Mouse (Mus musculus): ENCODE data around the gene Fstl4.

The Fstl4 gene

GRCm38 (mm10) chr11:52919231-52919960 is 155.0 kb downstream of the Fstl4 start:
- no peak for DNase-seq

GRCm38 (mm10) chr11:52924196-52924595 is 159.8 kb downstream of the Fstl4 start:
- no peak for DNase-seq

GRCm38 (mm10) chr11:52928321-52928720 is 163.9 kb downstream of the Fstl4 start:
- no peak for DNase-seq

GRCm38 (mm10) chr11:52939336-52940070 is 175.1 kb downstream of the Fstl4 start:
- DNase-seq = no peak

DNA sequence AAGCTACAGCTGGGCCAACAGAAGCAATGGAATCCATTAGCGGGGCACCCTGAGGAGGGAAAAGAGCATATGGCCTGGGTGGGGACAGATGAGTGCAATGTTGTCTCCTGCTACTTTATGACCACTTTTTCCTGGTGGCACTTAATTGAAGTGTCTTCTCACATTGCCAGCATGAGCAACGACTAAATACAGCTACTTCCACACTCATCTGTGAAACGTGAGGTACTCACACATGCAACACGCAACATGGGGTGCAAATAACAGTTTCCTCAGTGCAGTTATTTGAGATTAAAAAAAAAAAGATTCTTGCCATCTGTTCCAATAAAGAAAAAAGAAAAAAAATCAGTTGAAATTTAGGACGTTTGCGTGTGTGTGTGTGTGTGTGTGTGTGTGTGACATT is 178.5 kb downstream of the Fstl4 start:
- DNase-seq = no peak

DNA sequence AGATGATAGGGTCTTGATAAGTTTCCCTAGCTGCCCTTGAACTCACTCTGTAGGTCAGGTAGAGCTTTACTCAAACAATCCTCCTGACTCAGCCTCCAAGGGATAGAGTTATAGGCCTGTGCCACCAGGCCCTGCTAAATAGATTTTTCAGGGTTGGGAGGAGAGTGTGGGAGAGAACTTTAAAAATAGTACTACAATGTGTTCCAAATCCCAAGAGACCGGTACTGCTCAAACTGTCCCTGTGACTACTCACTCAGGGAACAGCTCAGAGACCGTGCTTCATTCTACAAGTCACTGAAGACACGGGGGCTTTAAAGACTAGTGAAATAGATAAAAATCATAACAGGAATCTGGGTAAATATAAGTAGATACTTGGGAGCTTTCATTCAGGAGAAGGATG is 190.6 kb downstream of the Fstl4 start:
- DNase-seq = no peak

DNA sequence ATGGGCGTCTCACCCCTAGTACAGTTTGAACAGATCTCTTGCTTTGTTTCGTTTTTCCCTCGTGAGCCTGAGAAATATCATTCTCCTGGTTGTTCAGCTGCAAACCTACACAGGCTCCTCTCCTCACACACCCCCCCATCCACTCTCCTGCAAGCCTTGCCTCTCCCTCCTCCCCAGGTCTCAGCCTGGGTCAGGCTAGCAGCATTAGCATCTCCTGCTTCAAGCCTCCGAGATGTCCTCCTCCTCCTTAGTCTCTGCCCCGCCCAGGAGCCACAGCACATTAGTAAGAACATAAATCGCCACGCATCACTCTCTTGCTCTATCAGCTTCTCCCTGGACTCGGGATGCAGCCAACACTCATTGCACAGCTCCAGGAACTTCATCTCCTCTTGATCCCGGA is 204.4 kb downstream of the Fstl4 start:
- no peak for DNase-seq

DNA sequence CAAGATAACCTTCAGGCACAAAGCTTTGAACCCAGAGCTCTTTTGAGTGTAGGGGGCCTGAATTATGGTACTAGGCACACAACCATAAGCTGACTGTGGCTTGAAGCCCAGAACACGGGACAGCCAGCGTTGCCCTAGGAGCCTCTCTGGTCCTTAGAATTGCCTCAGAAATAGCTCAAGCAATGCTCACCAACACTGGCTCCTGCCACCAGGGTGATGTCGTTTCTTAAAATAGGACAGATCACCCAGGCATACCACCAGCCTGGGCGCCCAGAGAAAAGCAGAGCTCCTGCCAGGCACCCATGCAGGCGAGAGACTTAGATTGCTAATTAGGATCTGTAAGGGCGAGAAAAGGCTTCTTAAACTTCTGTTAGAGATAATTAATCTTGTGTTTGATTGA is 206.0 kb downstream of the Fstl4 start:
- DNase-seq = no peak

DNA sequence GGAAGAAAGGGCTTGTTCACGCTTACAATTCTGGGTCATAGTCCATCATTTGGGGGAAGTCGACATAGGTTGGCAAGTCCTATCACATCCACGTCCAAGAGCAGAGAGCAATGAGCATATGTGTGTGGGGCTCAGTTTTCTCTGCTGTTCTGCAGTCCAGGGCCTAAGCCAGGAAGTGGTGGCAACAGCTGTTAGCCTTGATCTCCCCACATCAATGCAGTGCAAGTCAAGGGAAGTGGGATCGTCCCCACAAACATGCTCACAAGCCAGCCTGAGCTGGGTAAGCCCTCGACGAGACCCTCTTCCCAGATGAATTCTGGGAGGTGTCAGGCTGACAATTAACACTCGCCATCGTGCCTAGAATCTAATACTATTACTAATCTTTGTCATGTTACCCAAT is 222.6 kb downstream of the Fstl4 start:
- no peak for DNase-seq

DNA sequence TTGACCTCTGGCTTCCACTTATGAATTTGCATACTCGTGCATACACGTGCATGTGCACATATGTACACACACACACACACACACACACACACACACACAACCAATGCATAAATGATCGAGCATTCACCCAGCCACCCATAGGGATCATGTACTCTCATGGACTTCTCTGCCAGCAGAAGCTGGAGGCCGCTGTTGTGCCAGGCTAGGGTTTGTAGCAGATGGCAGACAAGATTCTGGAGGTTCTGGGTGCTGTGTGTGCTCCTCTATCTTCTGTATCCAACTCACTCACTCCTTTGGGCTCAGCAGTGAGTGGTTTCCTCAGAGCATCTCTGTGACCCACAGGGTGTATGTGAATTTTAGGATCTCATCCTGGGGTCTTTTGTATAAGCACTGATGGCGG is 230.3 kb downstream of the Fstl4 start:
- DNase-seq = no peak

DNA sequence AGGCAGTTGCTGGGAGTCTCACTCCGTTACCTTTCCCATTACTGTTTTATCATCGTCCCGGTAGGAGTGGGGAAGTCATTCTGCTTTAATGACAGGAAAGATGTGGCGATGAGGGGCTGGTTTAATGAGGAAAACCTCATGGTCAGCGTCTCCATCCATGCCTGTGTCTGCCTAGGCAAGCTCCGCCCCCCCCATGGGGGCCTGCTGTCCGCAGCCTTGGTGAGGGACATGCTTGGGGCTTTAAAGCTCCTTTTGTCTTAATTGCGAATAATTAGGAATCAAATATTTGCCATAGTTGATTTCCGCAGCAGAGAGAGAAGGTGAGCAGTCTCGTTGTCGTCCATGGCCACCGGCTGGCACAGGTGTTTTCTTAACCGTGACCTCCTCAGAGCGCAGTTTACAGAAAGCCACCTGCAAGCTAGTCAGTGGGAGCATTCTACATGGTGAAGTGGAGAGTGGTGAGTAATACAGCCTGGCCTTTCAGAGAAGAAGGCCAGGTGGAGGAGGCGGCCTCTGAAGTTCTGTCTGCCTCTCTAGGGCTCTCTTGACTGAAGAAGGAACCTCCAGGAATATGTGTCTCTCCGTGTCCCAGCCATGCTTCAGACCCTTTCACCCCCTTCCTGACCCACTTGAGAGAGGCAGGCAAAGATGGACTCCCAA is 232.1 kb downstream of the Fstl4 start:
- DNase-seq = no peak

DNA sequence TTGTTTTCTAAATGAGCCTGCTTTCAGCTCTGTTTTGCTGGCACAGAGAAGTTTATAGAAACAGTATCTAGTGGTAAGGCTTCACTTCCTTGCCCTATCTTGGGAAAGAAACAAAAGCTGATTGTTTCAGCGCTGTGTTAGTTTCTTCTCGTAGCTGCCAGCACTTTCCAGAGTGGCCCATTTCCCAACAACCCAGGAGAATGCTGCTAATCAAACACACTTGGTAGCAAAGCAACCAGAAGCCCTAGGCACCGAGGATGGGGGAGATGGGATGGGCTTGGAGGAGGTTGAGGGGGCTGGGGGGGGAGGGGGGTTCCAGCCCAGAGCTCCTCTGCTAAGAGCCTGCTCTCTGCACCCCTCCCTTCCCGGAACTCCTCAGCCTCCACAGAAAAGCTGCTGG is 233.0 kb downstream of the Fstl4 start:
- no peak for DNase-seq

DNA sequence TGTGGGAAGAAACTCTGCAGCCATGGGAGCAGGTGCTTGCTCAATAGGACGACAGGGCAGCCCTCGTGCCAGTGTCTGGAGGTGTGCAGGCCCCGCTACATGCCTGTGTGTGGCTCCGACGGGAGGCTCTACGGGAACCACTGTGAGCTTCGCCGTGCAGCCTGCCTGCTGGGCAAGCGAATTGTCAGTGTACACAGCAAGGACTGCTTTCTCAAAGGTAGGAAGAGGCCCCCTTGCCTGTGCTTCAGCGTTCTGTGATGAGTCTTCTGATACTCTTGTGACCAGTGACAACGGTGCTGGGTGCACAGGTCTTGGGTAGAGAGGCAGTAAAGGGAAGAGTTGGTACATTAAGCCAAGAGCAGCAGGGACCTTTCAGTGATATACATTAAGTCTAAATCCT is 235.8 kb downstream of the Fstl4 start:
- DNase-seq = no peak

DNA sequence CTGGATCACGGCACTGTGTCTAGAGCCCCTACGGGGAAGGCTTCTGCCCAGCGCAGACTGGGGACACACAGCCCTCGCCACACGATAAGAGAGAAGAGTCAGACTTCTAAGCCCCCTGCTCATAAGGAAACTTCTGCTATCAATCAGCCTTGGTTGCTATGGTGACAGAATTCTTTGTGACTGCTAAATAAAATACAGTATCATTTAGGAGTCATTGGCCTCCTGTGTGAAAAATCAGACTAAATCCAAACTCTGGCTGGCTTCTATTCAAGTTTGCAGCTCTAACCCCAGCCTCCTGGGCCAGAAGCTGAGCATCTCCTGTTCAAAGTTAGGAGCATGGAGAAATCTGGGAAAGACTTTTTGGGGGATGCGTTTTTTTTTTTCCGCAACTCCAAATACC is 238.9 kb downstream of the Fstl4 start:
- no peak for DNase-seq

GRCm38 (mm10) chr11:53003811-53004210 is 239.4 kb downstream of the Fstl4 start:
- DNase-seq = no peak

GRCm38 (mm10) chr11:53009597-53009996 is 245.2 kb downstream of the Fstl4 start:
- DNase-seq = no peak

GRCm38 (mm10) chr11:53011996-53012505 is 247.6 kb downstream of the Fstl4 start:
- no peak for DNase-seq

GRCm38 (mm10) chr11:53013906-53014305 is 249.5 kb downstream of the Fstl4 start:
- no peak for DNase-seq

DNA sequence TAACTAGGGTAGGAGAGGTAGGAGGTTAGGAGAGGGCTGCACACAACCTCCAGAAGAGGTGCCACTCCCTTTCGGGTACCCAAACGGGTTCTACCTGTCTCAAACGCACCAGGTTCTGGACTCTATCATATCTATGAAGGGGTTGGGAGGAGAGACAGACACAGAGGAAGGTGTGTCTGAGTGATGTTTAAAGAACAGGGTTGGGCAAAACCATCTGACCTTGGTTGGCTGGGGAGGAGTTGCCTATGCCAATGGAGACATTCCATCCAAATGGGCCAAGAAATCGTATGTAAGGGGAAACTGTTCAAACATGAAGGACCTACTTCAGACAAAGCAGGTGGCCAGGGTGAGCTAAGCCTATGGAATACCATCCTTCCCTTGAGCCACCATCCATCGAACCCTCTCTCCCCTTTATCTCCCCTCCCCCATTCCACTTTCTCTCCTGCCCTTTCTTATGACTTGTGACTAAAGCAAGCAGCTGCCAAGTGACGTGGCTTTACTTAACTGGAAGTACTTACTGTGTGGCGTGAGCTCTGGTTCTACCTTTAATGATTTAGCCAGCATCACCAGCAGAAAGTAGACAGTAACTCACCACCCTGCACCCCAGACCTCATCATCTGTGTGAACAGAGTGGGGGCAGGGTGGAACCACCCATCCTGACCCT is 252.1 kb downstream of the Fstl4 start:
- DNase-seq = no peak

DNA sequence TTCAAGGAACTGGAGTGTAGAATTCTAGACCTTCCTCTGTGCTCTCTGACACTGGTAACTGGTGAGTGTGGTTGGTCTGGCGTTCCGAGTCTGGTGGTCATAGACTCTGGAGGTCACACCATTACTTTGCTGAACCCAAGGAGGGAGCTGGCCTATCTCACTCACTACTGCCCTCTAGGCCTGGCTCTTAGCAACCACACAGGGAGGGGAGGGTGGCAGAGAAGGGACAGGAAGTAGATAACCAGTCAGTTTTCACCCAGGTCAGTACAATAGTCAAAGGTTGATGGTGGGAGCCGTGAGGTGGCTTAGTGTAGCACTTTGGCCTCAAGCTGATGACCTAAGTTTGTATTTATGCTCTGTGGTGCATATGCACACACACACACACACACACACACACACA is 255.1 kb downstream of the Fstl4 start:
- DNase-seq = no peak

GRCm38 (mm10) chr11:53024403-53024802 is 260.0 kb downstream of the Fstl4 start:
- no peak for DNase-seq

- no peak for DNase-seq
Observed at GRCm38 (mm10) chr11:53025686-53026085, 261.3 kb downstream of the Fstl4 start.

- DNase-seq = peak; percentile 15
Observed at GRCm38 (mm10) chr11:53028421-53029168, 264.2 kb downstream of the Fstl4 start.
